9 mouse cellular contexts compared by ENCODE assay signal in genomic region chr1:74783554-74783953, GRCm38 (mm10). TPM values are rescaled to one million over a fixed set of nuclear protein-coding genes. Genes with fewer than 3 reads are reported as not detected.
DNase-seq lines count a peak whose midpoint lies in the region; ATAC-seq and TF ChIP-seq lines count a peak whose summit lies in the region.
"Had no signal": no experiment of that assay in that cellular context is flagged by ENCODE, and none has a peak within 500 bp of the region (broad histone marks: within the 10 kb centered on the region; RNA-seq: fewer than 3 reads in every experiment).

No protein-coding gene starts in this region.

- WGBS in heart, postnatal 0 days, result 8% methylated on average over 13 of the region's 13 CpGs
- WGBS in embryonic facial prominence, embryonic 14.5 days, result 4% methylated on average over 6 of the region's 13 CpGs
- WGBS in intestine, embryonic 16.5 days, result 3% methylated on average over 13 of the region's 13 CpGs

- TF ChIP-seq CTCF in heart, postnatal 0 days (IDR thresholded peaks at IDR 0.05; ENCODE audit: low read depth), result no peak

- ATAC-seq in heart, postnatal 0 days (ENCODE audit: insufficient read depth, low read depth), result no peak
- 0 out of 2 replicates have a peak, but pooled peaks have one; percentile 19 for ATAC-seq in embryonic facial prominence, embryonic 14.5 days (ENCODE audit: low read depth)
- no peak for ATAC-seq in intestine, embryonic 16.5 days
- no peak for ATAC-seq in erythroid progenitor cell, adult 5-6 weeks (replicated peaks; ENCODE audit: low FRiP score, poor library complexity, severe bottlenecking)
- no peak for ATAC-seq in inflammation-experienced regulatory T-cells, adult 6 months

- no peak overlapping the region for H3K27ac ChIP-seq in heart, postnatal 0 days (ENCODE audit: low read depth)
- no peak overlapping the region for H3K27ac ChIP-seq in embryonic facial prominence, embryonic 14.5 days (replicated peaks; ENCODE audit: low read depth, low read length)
- no peak overlapping the region for H3K27ac ChIP-seq in intestine, embryonic 16.5 days (ENCODE audit: low read length)

- H3K27me3 ChIP-seq in heart, postnatal 0 days (ENCODE audit: control insufficient read depth, insufficient read depth, low read length), result peaks cover 87% of the 10 kb centered on the region
- H3K27me3 ChIP-seq in embryonic facial prominence, embryonic 14.5 days (replicated peaks; ENCODE audit: control insufficient read depth, insufficient read depth, low read length), result peaks cover 87% of the 10 kb centered on the region
- peaks cover 77% of the 10 kb centered on the region for H3K27me3 ChIP-seq in intestine, embryonic 16.5 days (replicated peaks; ENCODE audit: control insufficient read depth, insufficient read depth, low read length)

- H3K9me3 ChIP-seq in heart, postnatal 0 days (replicated peaks; ENCODE audit: control insufficient read depth, low read length), result no peaks in the 10 kb centered on the region
- H3K9me3 ChIP-seq in embryonic facial prominence, embryonic 14.5 days (ENCODE audit: control insufficient read depth, low read length), result no peaks in the 10 kb centered on the region
- no peaks in the 10 kb centered on the region for H3K9me3 ChIP-seq in intestine, embryonic 16.5 days (ENCODE audit: control insufficient read depth, low read length)

- H3K36me3 ChIP-seq in heart, postnatal 0 days (replicated peaks; ENCODE audit: control insufficient read depth, insufficient read depth, low read length), result no peaks in the 10 kb centered on the region
- no peaks in the 10 kb centered on the region for H3K36me3 ChIP-seq in embryonic facial prominence, embryonic 14.5 days (ENCODE audit: control insufficient read depth, insufficient read depth, low read length)
- H3K36me3 ChIP-seq in intestine, embryonic 16.5 days (ENCODE audit: control insufficient read depth, insufficient read depth, low read length), result no peaks in the 10 kb centered on the region
- H3K36me3 ChIP-seq: G1E had no signal

- peak overlapping the region; percentile 48 for H3K4me3 ChIP-seq in heart, postnatal 0 days (ENCODE audit: low read depth, low read length)
- peak overlapping the region; percentile 41 for H3K4me3 ChIP-seq in embryonic facial prominence, embryonic 14.5 days (ENCODE audit: low read depth, low read length)
- H3K4me3 ChIP-seq in intestine, embryonic 16.5 days (ENCODE audit: low read length), result peak overlapping the region; percentile 53

- no peaks in the 10 kb centered on the region; the same call in 1 of the 2 replicates for H3K4me1 ChIP-seq in heart, postnatal 0 days (ENCODE audit: control insufficient read depth, insufficient read depth)
- 0 out of 2 replicates have a peak, but pooled peaks cover 7% of the 10 kb centered on the region for H3K4me1 ChIP-seq in embryonic facial prominence, embryonic 14.5 days (ENCODE audit: control insufficient read depth, insufficient read depth, low read length)
- peaks cover 8% of the 10 kb centered on the region for H3K4me1 ChIP-seq in intestine, embryonic 16.5 days (ENCODE audit: control insufficient read depth, insufficient read depth, low read length)

- DNase-seq in heart, postnatal 0 days (ENCODE audit: low spot score), result no peak
- no peak for DNase-seq in heart, adult 9 months (ENCODE audit: low spot score in 2 of 2)
- no peak for DNase-seq in embryonic facial prominence, embryonic 14.5 days (ENCODE audit: low spot score)
- DNase-seq in neural tube, embryonic 10.5 days (ENCODE audit: extremely low spot score, low spot score), result peak; percentile 38
- no peak for DNase-seq in adrenal gland, postnatal 14 days

- no peak overlapping the region for H3K9ac ChIP-seq in heart, postnatal 0 days (replicated peaks; ENCODE audit: low read depth, low read length)
- no peak overlapping the region for H3K9ac ChIP-seq in embryonic facial prominence, embryonic 14.5 days (ENCODE audit: low read depth, low read length)
- H3K9ac ChIP-seq in intestine, embryonic 16.5 days (ENCODE audit: low read depth, low read length), result no peak overlapping the region

- no peak for TF ChIP-seq EP300 in heart, postnatal 0 days (IDR thresholded peaks at IDR 0.05; ENCODE audit: low read depth)

- H3K4me2 ChIP-seq in heart, postnatal 0 days (ENCODE audit: low read depth, low read length), result peak overlapping the region; percentile 65
- peak overlapping the region; percentile 78 for H3K4me2 ChIP-seq in embryonic facial prominence, embryonic 14.5 days (ENCODE audit: low read depth, low read length)
- peak overlapping the region; percentile 87 for H3K4me2 ChIP-seq in intestine, embryonic 16.5 days (ENCODE audit: low read depth, low read length)

RNA-seq across cellular contexts. Expression of gene Wnt10a, which starts 7.8 kb away (rescaled TPM):
- total RNA-seq in heart, postnatal 0 days (2014; rRNA removed; ENCODE audit: low replicate concordance), result not detected in 2 replicates
- polyA plus RNA-seq in heart, postnatal 0 days (2015; fragmentation: Nextera tagmentation; extraction: Ambion mirVana), result not detected in 2 replicates
- 6.1 and 6.7 TPM in 2 replicates for polyA plus RNA-seq in embryonic facial prominence, embryonic 14.5 days (2014; fragmentation: Nextera tagmentation; extraction: Ambion mirVana)
- polyA plus RNA-seq in intestine, embryonic 16.5 days (2015; fragmentation: Nextera tagmentation; extraction: Ambion mirVana), result 0.05 and 0.09 TPM in 2 replicates
- total RNA-seq in erythroid progenitor cell, adult 5-6 weeks (2015; ENCODE audit: low replicate concordance), result not detected in 2 replicates
- total RNA-seq in erythroid progenitor cell, adult 5-6 weeks (2017; ENCODE audit: low replicate concordance), result not detected in 2 replicates
- 0.30 TPM in 2 replicates for total RNA-seq in adrenal gland, postnatal 14 days (2021)
- polyA plus RNA-seq in inflammation-experienced regulatory T-cells, adult 6 months (2017; shearing (Covaris generic)), result under 1 TPM in 1 of 3 experiments, not detected in 2; 0.19 TPM
- polyA plus RNA-seq: G1E had no signal

RNA-seq across cellular contexts. Expression of gene Wnt6, which starts 11.9 kb away (rescaled TPM):
- total RNA-seq in heart, postnatal 0 days (2014; rRNA removed; ENCODE audit: low replicate concordance), result 0.23 and 0.88 TPM in 2 replicates
- polyA plus RNA-seq in heart, postnatal 0 days (2015; fragmentation: Nextera tagmentation; extraction: Ambion mirVana), result 0.11 and 0.21 TPM in 2 replicates
- polyA plus RNA-seq in embryonic facial prominence, embryonic 14.5 days (2014; fragmentation: Nextera tagmentation; extraction: Ambion mirVana), result 16.1 and 23.1 TPM in 2 replicates
- polyA plus RNA-seq in intestine, embryonic 16.5 days (2015; fragmentation: Nextera tagmentation; extraction: Ambion mirVana), result 0.22 and 0.49 TPM in 2 replicates
- not detected in 2 replicates for total RNA-seq in erythroid progenitor cell, adult 5-6 weeks (2015; ENCODE audit: low replicate concordance)
- total RNA-seq in erythroid progenitor cell, adult 5-6 weeks (2017; ENCODE audit: low replicate concordance), result not detected in 2 replicates
- total RNA-seq in adrenal gland, postnatal 14 days (2021), result 2.4 and 3.2 TPM in 2 replicates
- not detected for polyA plus RNA-seq in inflammation-experienced regulatory T-cells, adult 6 months (2017; shearing (Covaris generic))
- total RNA-seq: G1E had no signal
- polyA plus RNA-seq: G1E had no signal

RNA-seq across cellular contexts. Expression of gene Prkag3, which starts 34.5 kb away (rescaled TPM):
- total RNA-seq in heart, postnatal 0 days (2014; rRNA removed; ENCODE audit: low replicate concordance), result 2.4 and 9.6 TPM in 2 replicates
- polyA plus RNA-seq in heart, postnatal 0 days (2015; fragmentation: Nextera tagmentation; extraction: Ambion mirVana), result 2.0 and 2.5 TPM in 2 replicates
- polyA plus RNA-seq in embryonic facial prominence, embryonic 14.5 days (2014; fragmentation: Nextera tagmentation; extraction: Ambion mirVana), result 4.5 and 6.4 TPM in 2 replicates
- polyA plus RNA-seq in intestine, embryonic 16.5 days (2015; fragmentation: Nextera tagmentation; extraction: Ambion mirVana), result 0.15 and 0.17 TPM in 2 replicates
- total RNA-seq in erythroid progenitor cell, adult 5-6 weeks (2015; ENCODE audit: low replicate concordance), result not detected in 2 replicates
- total RNA-seq in erythroid progenitor cell, adult 5-6 weeks (2017; ENCODE audit: low replicate concordance), result not detected in 2 replicates
- 0.15 TPM in 1 of 2 replicates, not detected in the other for total RNA-seq in adrenal gland, postnatal 14 days (2021)
- polyA plus RNA-seq in inflammation-experienced regulatory T-cells, adult 6 months (2017; shearing (Covaris generic)), result not detected
- total RNA-seq: G1E had no signal
- polyA plus RNA-seq: G1E had no signal

Comparison
In these comparisons a context has a peak if more than half of its experiments do, and no peak if none do; other contexts are left out.
1. RNA of gene Wnt6, which starts 11.9 kb away (polyA plus RNA-seq): 16.1 to 23.1 TPM in embryonic facial prominence, embryonic 14.5 days; 0.22 to 0.49 TPM in intestine, embryonic 16.5 days, 0.11 to 0.21 TPM in heart, postnatal 0 days and not detected in inflammation-experienced regulatory T-cells, adult 6 months; every median in the first group is over 10 times any median in the second.
2. Peak in every context shown above with its lines, with median percentiles within 50 percentile points of each other: H3K4me2 ChIP-seq and H3K4me3 ChIP-seq.